22 mouse cellular contexts compared by ENCODE assay signal in the genomic region with DNA sequence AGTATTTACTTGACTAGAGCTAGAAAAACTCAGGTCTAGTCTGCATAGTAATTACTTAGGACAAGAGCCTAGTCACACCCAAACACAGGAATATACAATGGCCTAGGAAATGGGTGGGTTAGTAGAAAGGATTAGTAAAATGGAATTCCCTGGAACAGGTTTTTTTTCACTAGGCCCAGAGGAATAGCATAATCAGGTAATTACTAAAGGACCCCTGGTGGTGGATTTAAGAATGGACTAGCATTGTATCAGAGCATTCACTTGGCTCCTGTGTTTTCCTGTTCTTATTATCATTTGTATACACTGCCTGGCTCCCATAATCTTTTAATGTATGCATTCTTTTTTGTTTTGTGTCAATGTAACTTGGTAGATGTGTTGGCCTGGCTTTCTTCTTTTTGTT.
DNase-seq lines count a peak whose midpoint lies in the region; ATAC-seq and TF ChIP-seq lines count a peak whose summit lies in the region.
"Had no signal": no experiment of that assay in that cellular context is flagged by ENCODE, and none has a peak within 500 bp of the region (broad histone marks: within the 10 kb centered on the region; RNA-seq: fewer than 3 reads in every experiment).

No protein-coding gene starts in this region.

- no peak overlapping the region for H3K27ac ChIP-seq in embryonic facial prominence, embryonic 14.5 days (replicated peaks; ENCODE audit: low read depth, low read length)
- H3K27ac ChIP-seq in embryonic facial prominence, embryonic 10.5 days (replicated peaks), result no peak overlapping the region
- H3K27ac ChIP-seq in midbrain, embryonic 12.5 days (replicated peaks), result no peak overlapping the region
- no peak overlapping the region for H3K27ac ChIP-seq in midbrain, embryonic 15.5 days
- no peak overlapping the region for H3K27ac ChIP-seq in forebrain, postnatal 0 days (ENCODE audit: low read depth, low read length)
- H3K27ac ChIP-seq: gastrocnemius, adult 2 months; hindbrain, embryonic 14.5 days had no signal

- intact Hi-C loops in gastrocnemius, postnatal 36 days (cut with DNase I), result no loop called here

- POLR2A ChIA-PET in Patski (lab: Charles Lee), result interaction anchor here (0.5 kb wide), 1 partner anchor 44 kb away, joined by 6 read pairs; no protein-coding TSS in a partner anchor

- no peaks in the 10 kb centered on the region for H3K27me3 ChIP-seq in embryonic facial prominence, embryonic 14.5 days (replicated peaks; ENCODE audit: control insufficient read depth, insufficient read depth, low read length)
- no peaks in the 10 kb centered on the region for H3K27me3 ChIP-seq in embryonic facial prominence, embryonic 10.5 days (replicated peaks; ENCODE audit: low read depth, poor library complexity, severe bottlenecking)
- H3K27me3 ChIP-seq in midbrain, embryonic 12.5 days, result no peaks in the 10 kb centered on the region
- no peaks in the 10 kb centered on the region for H3K27me3 ChIP-seq in midbrain, embryonic 15.5 days (replicated peaks)
- peaks cover 10% of the 10 kb centered on the region for H3K27me3 ChIP-seq in Patski
- H3K27me3 ChIP-seq in forebrain, postnatal 0 days (ENCODE audit: insufficient read depth, low read length), result no peaks in the 10 kb centered on the region
- H3K27me3 ChIP-seq: heart, embryonic 12.5 days; megakaryocyte, embryonic 14.5 days had no signal

- no peaks in the 10 kb centered on the region for H3K36me3 ChIP-seq in embryonic facial prominence, embryonic 14.5 days (ENCODE audit: control insufficient read depth, insufficient read depth, low read length)
- no peaks in the 10 kb centered on the region for H3K36me3 ChIP-seq in embryonic facial prominence, embryonic 10.5 days (replicated peaks)
- H3K36me3 ChIP-seq in midbrain, embryonic 12.5 days, result no peaks in the 10 kb centered on the region
- no peaks in the 10 kb centered on the region for H3K36me3 ChIP-seq in midbrain, embryonic 15.5 days (replicated peaks)
- H3K36me3 ChIP-seq in forebrain, postnatal 0 days (ENCODE audit: insufficient read depth), result no peaks in the 10 kb centered on the region
- H3K36me3 ChIP-seq: heart, embryonic 12.5 days had no signal

- in situ Hi-C loops in Patski (cut with MboI; ENCODE audit: low pct_unique_long_range_greater_than_20kb), result no loop called here

- CTCF ChIA-PET in Patski (lab: Charles Lee), result no interaction called here

- DNase-seq in embryonic facial prominence, embryonic 14.5 days (ENCODE audit: low spot score), result peak; percentile 0
- DNase-seq in embryonic facial prominence, embryonic 10.5 days (ENCODE audit: low spot score), result no peak
- no peak for DNase-seq in Patski (ENCODE audit: low read depth, low spot score)
- DNase-seq in forebrain, postnatal 0 days, result peak; percentile 0
- no peak for DNase-seq in right cerebral cortex, adult 18-20 months
- no peak for DNase-seq in gastrocnemius, postnatal 36 days
- DNase-seq: adrenal gland, postnatal 36 days; cerebellum, adult 18-20 months; gastrocnemius, adult 2 months; heart, adult 11 months; heart, postnatal 14 days; kidney, adult 9 months; kidney, postnatal 4 days; lung, adult 2 months; right cerebral cortex, postnatal 14 days had no signal

- no peaks in the 10 kb centered on the region for H3K4me1 ChIP-seq in embryonic facial prominence, embryonic 14.5 days (ENCODE audit: control insufficient read depth, insufficient read depth, low read length)
- H3K4me1 ChIP-seq in embryonic facial prominence, embryonic 10.5 days, result no peaks in the 10 kb centered on the region
- no peaks in the 10 kb centered on the region for H3K4me1 ChIP-seq in midbrain, embryonic 12.5 days
- H3K4me1 ChIP-seq in midbrain, embryonic 15.5 days, result no peaks in the 10 kb centered on the region
- no peaks in the 10 kb centered on the region for H3K4me1 ChIP-seq in forebrain, postnatal 0 days (ENCODE audit: insufficient read depth)
- H3K4me1 ChIP-seq: heart, embryonic 12.5 days; megakaryocyte, embryonic 14.5 days had no signal

- no peak overlapping the region for H3K9ac ChIP-seq in embryonic facial prominence, embryonic 14.5 days (ENCODE audit: low read depth, low read length)
- no peak overlapping the region for H3K9ac ChIP-seq in midbrain, embryonic 12.5 days (replicated peaks)
- H3K9ac ChIP-seq in midbrain, embryonic 15.5 days, result no peak overlapping the region
- no peak overlapping the region for H3K9ac ChIP-seq in forebrain, postnatal 0 days
- H3K9ac ChIP-seq: heart, embryonic 12.5 days; hindbrain, embryonic 14.5 days had no signal

- H3K9me3 ChIP-seq in embryonic facial prominence, embryonic 14.5 days (ENCODE audit: control insufficient read depth, low read length), result no peaks in the 10 kb centered on the region
- no peaks in the 10 kb centered on the region for H3K9me3 ChIP-seq in embryonic facial prominence, embryonic 10.5 days
- no peaks in the 10 kb centered on the region for H3K9me3 ChIP-seq in midbrain, embryonic 12.5 days
- H3K9me3 ChIP-seq in midbrain, embryonic 15.5 days, result no peaks in the 10 kb centered on the region
- H3K9me3 ChIP-seq in forebrain, postnatal 0 days (ENCODE audit: low read length), result no peaks in the 10 kb centered on the region

- no peak overlapping the region for H3K4me3 ChIP-seq in embryonic facial prominence, embryonic 14.5 days (ENCODE audit: low read depth, low read length)
- no peak overlapping the region for H3K4me3 ChIP-seq in embryonic facial prominence, embryonic 10.5 days
- H3K4me3 ChIP-seq in midbrain, embryonic 12.5 days, result no peak overlapping the region
- no peak overlapping the region for H3K4me3 ChIP-seq in midbrain, embryonic 15.5 days
- H3K4me3 ChIP-seq in forebrain, postnatal 0 days (ENCODE audit: low read depth, low read length), result no peak overlapping the region
- H3K4me3 ChIP-seq: gastrocnemius, adult 2 months; heart, embryonic 12.5 days; megakaryocyte, embryonic 14.5 days; myocyte had no signal

- TF ChIP-seq CTCF in Patski (IDR thresholded peaks at IDR 0.05), result peak; percentile 7
- no peak for TF ChIP-seq CTCF in forebrain, postnatal 0 days (IDR thresholded peaks at IDR 0.05; ENCODE audit: low read depth)

- no peak overlapping the region for H3K4me2 ChIP-seq in embryonic facial prominence, embryonic 14.5 days (ENCODE audit: low read depth, low read length)
- H3K4me2 ChIP-seq in midbrain, embryonic 12.5 days (replicated peaks), result no peak overlapping the region
- H3K4me2 ChIP-seq in midbrain, embryonic 15.5 days, result no peak overlapping the region
- no peak overlapping the region for H3K4me2 ChIP-seq in forebrain, postnatal 0 days (ENCODE audit: low read depth)
- H3K4me2 ChIP-seq: heart, embryonic 12.5 days; hindbrain, embryonic 14.5 days; liver, embryonic 11.5 days had no signal

- no peak for ATAC-seq in embryonic facial prominence, embryonic 14.5 days (ENCODE audit: low read depth)
- peak; percentile 65 for ATAC-seq in midbrain, embryonic 12.5 days (ENCODE audit: low FRiP score, low read depth)
- ATAC-seq in midbrain, embryonic 15.5 days (replicated peaks), result no peak
- ATAC-seq in Patski, result no peak
- no peak for ATAC-seq in forebrain, postnatal 0 days

Comparison
In these comparisons a context has a peak if more than half of its experiments do, and no peak if none do; other contexts are left out.
1. DNase-seq: peak in embryonic facial prominence, embryonic 14.5 days (single experiment) and forebrain, postnatal 0 days (single experiment); none in embryonic facial prominence, embryonic 10.5 days (single experiment), Patski (single experiment), right cerebral cortex, adult 18-20 months (single experiment) and gastrocnemius, postnatal 36 days (0 of 2).